Mouse (Mus musculus): ENCODE data around the gene Slc25a45.
A peak's percentile ranks its signal among the peaks of the same experiment; 100 is the strongest.

- TF ChIP-seq CTCF (conservative IDR thresholded peaks at IDR 0.05; ENCODE audit: low read length) (peak; percentile 92), POU5F1 (IDR thresholded peaks at IDR 0.05; ENCODE audit: borderline replicate concordance, low read length) (no peak), NANOG (IDR thresholded peaks at IDR 0.05; ENCODE audit: borderline replicate concordance, low read length) (no peak)
These were observed 8.2 kb downstream of the Slc25a45 start for GRCm38 (mm10) chr19:5885838-5886237.
